Mouse (Mus musculus) forebrain, embryonic 14.5 days (tissue): ENCODE results near the gene Ryk. TPM values are rescaled to one million over a fixed set of nuclear protein-coding genes. Genes with fewer than 3 reads are reported as not detected.

ENCODE experiments used
- ATAC-seq: fragments of 200-750 bp; cut with Nextera tagmentation; 2 replicates; pipeline ENCODE4 v1.8.0; 2017; ENCODE audit warnings: mild to moderate bottlenecking, moderate library complexity
- DNase-seq: peaks from one replicate; pipeline ENCODE4 v3.0.0-alpha.2; 2015; ENCODE audit warnings: low spot score
- H3K27ac ChIP-seq: fragments of 300-500 bp; sonication (generic); 2 replicates; pipeline ENCODE4 v1.5.1; 2014; ENCODE audit warnings: low read depth, mild to moderate bottlenecking, control low read depth, low read length, moderate library complexity
- H3K27me3 ChIP-seq: fragments of 300-500 bp; sonication (generic); replicated peaks from 2 replicates; pipeline ENCODE4 v1.6.1; 2014; ENCODE audit warnings: low read length, control low read depth, mixed read lengths; ENCODE audit not compliant: control insufficient read depth, insufficient read depth
- H3K36me3 ChIP-seq: fragments of 300-500 bp; sonication (generic); 2 replicates; pipeline ENCODE4 v1.6.1; 2014; ENCODE audit warnings: low read length, control low read depth; ENCODE audit not compliant: control insufficient read depth, insufficient read depth
- H3K4me1 ChIP-seq: fragments of 300-500 bp; sonication (generic); 2 replicates; pipeline ENCODE4 v1.6.1; 2014; ENCODE audit warnings: antibody characterized with exemption, low read length, control low read depth; ENCODE audit not compliant: control insufficient read depth, insufficient read depth
- H3K4me2 ChIP-seq: fragments of 300-500 bp; sonication (generic); 2 replicates; pipeline ENCODE4 v1.6.1; 2014; ENCODE audit warnings: mild to moderate bottlenecking, control low read depth, low read length
- H3K4me3 ChIP-seq: fragments of 300-500 bp; sonication (generic); 2 replicates; pipeline ENCODE4 v1.5.1; 2014; ENCODE audit warnings: low read depth, low read length, control low read depth
- H3K9ac ChIP-seq: fragments of 300-500 bp; sonication (generic); 2 replicates; pipeline ENCODE4 v1.6.1; 2014; ENCODE audit warnings: mild to moderate bottlenecking, low read length, control low read depth, moderate library complexity
- H3K9me3 ChIP-seq: fragments of 300-500 bp; sonication (generic); replicated peaks from 2 replicates; pipeline ENCODE4 v1.6.1; 2016; ENCODE audit warnings: low read length, control low read depth, mixed read lengths; ENCODE audit not compliant: control insufficient read depth
- WGBS: fragments of 180-500 bp; shearing (Covaris S2); extraction: QIAGEN DNeasy Blood & Tissue Kit; methylation state at CpG from one replicate; pipeline ENCODE4 v1.1.7; 2014; 5-methylcytosine and 5-hydroxymethylcytosine counted together
- polyA plus RNA-seq: library from polyadenylated mRNA; unstranded; fragments of >200 nt; fragmentation: Nextera tagmentation; extraction: Ambion mirVana; gene quantifications from 2 replicates; pipeline ENCODE4 v1.2.1, GENCODE M21; 2014

Ryk gene
- polyA plus RNA-seq, 1 experiment from 2014 or later, result 16.8 TPM

GRCm38 (mm10) chr9:102846348-102846747, 11.6 kb downstream of the Ryk start:
- ATAC-seq (0 out of 2 replicates have a peak, but pooled peaks have one; percentile 40), DNase-seq (no peak)
- H3K4me2 ChIP-seq, result no peak overlapping the region
- no peaks in the 10 kb centered on the region for H3K27me3 ChIP-seq
- H3K9me3 ChIP-seq, result no peaks in the 10 kb centered on the region
- 72% methylated on average over 5 of the region's 5 CpGs for WGBS
- H3K27ac ChIP-seq, result no peak overlapping the region
- H3K4me1 ChIP-seq, result peaks cover 26% of the 10 kb centered on the region
- H3K36me3 ChIP-seq, result no peaks in the 10 kb centered on the region
- no peak overlapping the region for H3K9ac ChIP-seq
- H3K4me3 ChIP-seq, result no peak overlapping the region

GRCm38 (mm10) chr9:102852076-102853022, 17.6 kb downstream of the Ryk start:
- Histone ChIP-seq H3K36me3 (no peaks in the 10 kb centered on the region), H3K9ac (no peak overlapping the region), H3K4me2 (no peak overlapping the region), H3K4me1 (peaks cover 3% of the 10 kb centered on the region; the same call in 1 of the 2 replicates), H3K4me3 (no peak overlapping the region), H3K9me3 (no peaks in the 10 kb centered on the region), H3K27ac (no peak overlapping the region), H3K27me3 (no peaks in the 10 kb centered on the region)
- no peak for ATAC-seq
- DNase-seq, result no peak
- WGBS, result 91% methylated on average over 13 of the region's 13 CpGs

- 94% methylated on average over 2 of the region's 2 CpGs for WGBS
- no peaks in the 10 kb centered on the region for H3K9me3 ChIP-seq
- H3K27ac ChIP-seq, result no peak overlapping the region
- no peaks in the 10 kb centered on the region for H3K36me3 ChIP-seq
- no peak for ATAC-seq
- no peaks in the 10 kb centered on the region for H3K4me1 ChIP-seq
- DNase-seq, result no peak
- H3K9ac ChIP-seq, result no peak overlapping the region
- H3K27me3 ChIP-seq, result no peaks in the 10 kb centered on the region
- no peak overlapping the region for H3K4me3 ChIP-seq
- H3K4me2 ChIP-seq, result no peak overlapping the region
Observed at GRCm38 (mm10) chr9:102857856-102858255, 23.1 kb downstream of the Ryk start.

- Histone ChIP-seq H3K4me2 (no peak overlapping the region), H3K4me3 (no peak overlapping the region), H3K9ac (no peak overlapping the region), H3K27ac (no peak overlapping the region), H3K27me3 (no peaks in the 10 kb centered on the region), H3K4me1 (peaks cover under 1% of the 10 kb centered on the region), H3K36me3 (no peaks in the 10 kb centered on the region), H3K9me3 (no peaks in the 10 kb centered on the region)
- no peak for DNase-seq
- WGBS, result 86% methylated on average over 5 of the region's 5 CpGs
- no peak for ATAC-seq
Observed at GRCm38 (mm10) chr9:102858283-102858682, 23.6 kb downstream of the Ryk start.

- no peak overlapping the region for H3K4me2 ChIP-seq
Observed at GRCm38 (mm10) chr9:102859399-102859798, 24.7 kb downstream of the Ryk start.

GRCm38 (mm10) chr9:102859963-102860362, 25.2 kb downstream of the Ryk start:
- Histone ChIP-seq H3K4me1 (peaks cover 17% of the 10 kb centered on the region), H3K4me2 (no peak overlapping the region), H3K27me3 (no peaks in the 10 kb centered on the region), H3K27ac (no peak overlapping the region), H3K9me3 (no peaks in the 10 kb centered on the region), H3K4me3 (no peak overlapping the region), H3K36me3 (no peaks in the 10 kb centered on the region), H3K9ac (no peak overlapping the region)
- ATAC-seq (no peak), DNase-seq (no peak)
- WGBS, result 94% methylated on average over 10 of the region's 10 CpGs

More at GRCm38 (mm10) chr9:102859399-102859798, 24.7 kb downstream of the Ryk start:
- H3K27me3 ChIP-seq, result no peaks in the 10 kb centered on the region
- DNase-seq (no peak), ATAC-seq (no peak)
- H3K27ac ChIP-seq, result no peak overlapping the region
- no peaks in the 10 kb centered on the region for H3K36me3 ChIP-seq
- H3K9me3 ChIP-seq, result no peaks in the 10 kb centered on the region
- H3K4me3 ChIP-seq, result no peak overlapping the region
- whole genome bisulfite sequencing, result 94% methylated on average over 5 of the region's 5 CpGs
- H3K4me1 ChIP-seq, result peaks cover 12% of the 10 kb centered on the region
- no peak overlapping the region for H3K9ac ChIP-seq

- Histone ChIP-seq H3K27me3 (no peaks in the 10 kb centered on the region), H3K36me3 (no peaks in the 10 kb centered on the region), H3K4me2 (no peak overlapping the region), H3K4me1 (peaks cover 20% of the 10 kb centered on the region), H3K9ac (no peak overlapping the region), H3K4me3 (no peak overlapping the region), H3K9me3 (no peaks in the 10 kb centered on the region), H3K27ac (no peak overlapping the region)
- 83% methylated on average over 7 of the region's 7 CpGs for WGBS
- ATAC-seq (no peak), DNase-seq (no peak)
Observed at GRCm38 (mm10) chr9:102860802-102861469, 26.2 kb downstream of the Ryk start.

- DNase-seq (no peak), ATAC-seq (no peak)
- Histone ChIP-seq H3K36me3 (no peaks in the 10 kb centered on the region), H3K27ac (no peak overlapping the region), H3K4me2 (no peak overlapping the region), H3K9me3 (no peaks in the 10 kb centered on the region), H3K27me3 (no peaks in the 10 kb centered on the region), H3K4me3 (no peak overlapping the region), H3K4me1 (peaks cover 20% of the 10 kb centered on the region), H3K9ac (no peak overlapping the region)
- WGBS, result 91% methylated on average over 7 of the region's 7 CpGs
Observed at GRCm38 (mm10) chr9:102861789-102862188, 27.1 kb downstream of the Ryk start.

- 74% methylated on average over 3 of the region's 3 CpGs for WGBS
- DNase-seq, result no peak
- Histone ChIP-seq H3K27me3 (no peaks in the 10 kb centered on the region), H3K36me3 (no peaks in the 10 kb centered on the region), H3K4me1 (peaks cover 20% of the 10 kb centered on the region), H3K4me2 (no peak overlapping the region), H3K9ac (no peak overlapping the region), H3K9me3 (no peaks in the 10 kb centered on the region), H3K27ac (no peak overlapping the region), H3K4me3 (no peak overlapping the region)
- no peak for ATAC-seq
Observed at GRCm38 (mm10) chr9:102862260-102862659, 27.5 kb downstream of the Ryk start.
